Mouse (Mus musculus): Measurements from ENCODE around the gene Aaed1. TPM values are rescaled to one million over a fixed set of nuclear protein-coding genes. Genes with fewer than 3 reads are reported as not detected.
A peak's percentile ranks its signal among the peaks of the same experiment; 100 is the strongest.
"Not testable (repeated sequence)": the region's sequence is repeated elsewhere in the genome, so short reads cannot be mapped to it uniquely, and the experiment has no call there.

Aaed1 gene
- polyA plus RNA-seq, 1 experiment from 2014 or later: 16.9 TPM

- no peak for ATAC-seq (ENCODE audit: low FRiP score)
- Histone ChIP-seq H3K36me3 (replicated peaks) (no peaks in the 10 kb centered on the region), H3K9ac (no peak overlapping the region), H3K27me3 (no peaks in the 10 kb centered on the region), H3K27ac (no peak overlapping the region), H3K9me3 (no peaks in the 10 kb centered on the region), H3K4me1 (0 out of 2 replicates have a peak, but pooled peaks cover 5% of the 10 kb centered on the region), H3K4me3 (replicated peaks) (no peak overlapping the region), H3K4me2 (no peak overlapping the region)
- 93% methylated on average over 6 of the region's 6 CpGs for WGBS
Measured at GRCm38 (mm10) chr13:64264586-64264985, 47.9 kb downstream of the Aaed1 start.

GRCm38 (mm10) chr13:64259903-64260302 is 52.6 kb downstream of the Aaed1 start:
- no peak overlapping the region for H3K27ac ChIP-seq
- H3K36me3 ChIP-seq (replicated peaks): no peaks in the 10 kb centered on the region
- 89% methylated on average over 7 of the region's 7 CpGs for WGBS
- H3K9me3 ChIP-seq: no peaks in the 10 kb centered on the region
- peaks cover 8% of the 10 kb centered on the region; the same call in 1 of the 2 replicates for H3K4me1 ChIP-seq
- H3K9ac ChIP-seq: no peak overlapping the region
- ATAC-seq (ENCODE audit: low FRiP score): no peak
- no peaks in the 10 kb centered on the region for H3K27me3 ChIP-seq
- no peak overlapping the region for H3K4me3 ChIP-seq (replicated peaks)
- H3K4me2 ChIP-seq: no peak overlapping the region

GRCm38 (mm10) chr13:64258516-64258821 is 54.0 kb downstream of the Aaed1 start:
- H3K9ac ChIP-seq: no peak overlapping the region
- no peaks in the 10 kb centered on the region for H3K27me3 ChIP-seq
- no peak overlapping the region for H3K4me3 ChIP-seq (replicated peaks)
- no peaks in the 10 kb centered on the region for H3K36me3 ChIP-seq (replicated peaks)
- peaks cover 8% of the 10 kb centered on the region; the same call in 1 of the 2 replicates for H3K4me1 ChIP-seq
- no peak overlapping the region for H3K4me2 ChIP-seq
- no peaks in the 10 kb centered on the region for H3K9me3 ChIP-seq
- no peak for ATAC-seq (ENCODE audit: low FRiP score)
- WGBS: 50% methylated on average over 4 of the region's 4 CpGs
- H3K27ac ChIP-seq: no peak overlapping the region

- Histone ChIP-seq H3K36me3 (replicated peaks) (no peaks in the 10 kb centered on the region), H3K4me1 (peaks cover 8% of the 10 kb centered on the region; the same call in 1 of the 2 replicates), H3K27ac (no peak overlapping the region), H3K27me3 (no peaks in the 10 kb centered on the region), H3K4me3 (replicated peaks) (no peak overlapping the region), H3K4me2 (no peak overlapping the region), H3K9me3 (no peaks in the 10 kb centered on the region), H3K9ac (no peak overlapping the region)
- ATAC-seq (ENCODE audit: low FRiP score): no peak
- 7% methylated on average over 5 of the region's 5 CpGs for WGBS
Measured at GRCm38 (mm10) chr13:64257814-64258515, 54.5 kb downstream of the Aaed1 start.

GRCm38 (mm10) chr13:64257010-64257813 is 55.3 kb downstream of the Aaed1 start:
- Histone ChIP-seq H3K4me2 (no peak overlapping the region), H3K9ac (no peak overlapping the region), H3K36me3 (replicated peaks) (no peaks in the 10 kb centered on the region), H3K27me3 (no peaks in the 10 kb centered on the region), H3K4me1 (peaks cover 8% of the 10 kb centered on the region; the same call in 1 of the 2 replicates), H3K9me3 (no peaks in the 10 kb centered on the region), H3K27ac (no peak overlapping the region), H3K4me3 (replicated peaks) (no peak overlapping the region)
- ATAC-seq (ENCODE audit: low FRiP score): no peak
- 82% methylated on average over 12 of the region's 12 CpGs for WGBS

GRCm38 (mm10) chr13:64254185-64254584 is 58.3 kb downstream of the Aaed1 start:
- not testable (repeated sequence) for H3K27me3 ChIP-seq; H3K9me3 ChIP-seq; H3K4me3 ChIP-seq (replicated peaks); H3K4me1 ChIP-seq; H3K27ac ChIP-seq; ATAC-seq (ENCODE audit: low FRiP score); H3K4me2 ChIP-seq; H3K36me3 ChIP-seq (replicated peaks); H3K9ac ChIP-seq
- WGBS: 86% methylated on average over 11 of the region's 11 CpGs

- Histone ChIP-seq H3K4me2 (no peak overlapping the region), H3K27ac (no peak overlapping the region), H3K27me3 (no peaks in the 10 kb centered on the region), H3K4me1 (peaks cover 11% of the 10 kb centered on the region), H3K4me3 (replicated peaks) (no peak overlapping the region), H3K9ac (no peak overlapping the region), H3K9me3 (no peaks in the 10 kb centered on the region), H3K36me3 (replicated peaks) (no peaks in the 10 kb centered on the region)
- ATAC-seq (ENCODE audit: low FRiP score): no peak
Measured at GRCm38 (mm10) chr13:64253697-64254096, 58.8 kb downstream of the Aaed1 start.

- WGBS: 82% methylated on average over 5 of the region's 5 CpGs
- H3K27ac ChIP-seq: no peak overlapping the region
- no peaks in the 10 kb centered on the region for H3K9me3 ChIP-seq
- H3K4me2 ChIP-seq: no peak overlapping the region
- no peaks in the 10 kb centered on the region for H3K27me3 ChIP-seq
- H3K36me3 ChIP-seq (replicated peaks): no peaks in the 10 kb centered on the region
- no peak overlapping the region for H3K4me3 ChIP-seq (replicated peaks)
- no peak overlapping the region for H3K9ac ChIP-seq
- H3K4me1 ChIP-seq: peaks cover 11% of the 10 kb centered on the region
- no peak for ATAC-seq (ENCODE audit: low FRiP score)
Measured at GRCm38 (mm10) chr13:64252147-64252546, 60.4 kb downstream of the Aaed1 start.

GRCm38 (mm10) chr13:64250363-64250762 is 62.1 kb downstream of the Aaed1 start:
- Histone ChIP-seq H3K27me3 (no peaks in the 10 kb centered on the region), H3K4me3 (replicated peaks) (no peak overlapping the region), H3K27ac (no peak overlapping the region), H3K36me3 (replicated peaks) (no peaks in the 10 kb centered on the region), H3K4me2 (no peak overlapping the region), H3K4me1 (peaks cover 11% of the 10 kb centered on the region), H3K9ac (no peak overlapping the region), H3K9me3 (no peaks in the 10 kb centered on the region)
- 39% methylated on average over 1 of the region's 1 CpGs for WGBS
- ATAC-seq (ENCODE audit: low FRiP score): no peak

GRCm38 (mm10) chr13:64248775-64249524 is 63.6 kb downstream of the Aaed1 start:
- WGBS: 9% methylated on average over 22 of the region's 22 CpGs
- H3K36me3 ChIP-seq (replicated peaks): no peaks in the 10 kb centered on the region
- H3K4me2 ChIP-seq: peak overlapping the region; percentile 70
- peak overlapping the region; percentile 56 for H3K9ac ChIP-seq
- ATAC-seq (ENCODE audit: low FRiP score): peak; percentile 87
- H3K4me3 ChIP-seq (replicated peaks): peak overlapping the region; percentile 43
- H3K9me3 ChIP-seq: no peaks in the 10 kb centered on the region
- H3K4me1 ChIP-seq: peaks cover 11% of the 10 kb centered on the region
- no peak overlapping the region for H3K27ac ChIP-seq
- no peaks in the 10 kb centered on the region for H3K27me3 ChIP-seq

GRCm38 (mm10) chr13:64248161-64248774 is 64.2 kb downstream of the Aaed1 start:
- Histone ChIP-seq H3K36me3 (replicated peaks) (no peaks in the 10 kb centered on the region), H3K9ac (peak overlapping the region; percentile 56), H3K27ac (no peak overlapping the region), H3K9me3 (no peaks in the 10 kb centered on the region), H3K4me3 (replicated peaks) (peak overlapping the region; percentile 43), H3K27me3 (no peaks in the 10 kb centered on the region), H3K4me2 (peak overlapping the region; percentile 70), H3K4me1 (peaks cover 11% of the 10 kb centered on the region)
- 2% methylated on average over 24 of the region's 24 CpGs for WGBS
- ATAC-seq (ENCODE audit: low FRiP score): peak; percentile 77; the same call in 1 of the 2 replicates

- Histone ChIP-seq H3K4me1 (peaks cover 11% of the 10 kb centered on the region), H3K36me3 (replicated peaks) (no peaks in the 10 kb centered on the region), H3K27me3 (no peaks in the 10 kb centered on the region), H3K4me3 (replicated peaks) (no peak overlapping the region), H3K9ac (no peak overlapping the region), H3K9me3 (no peaks in the 10 kb centered on the region), H3K4me2 (no peak overlapping the region), H3K27ac (no peak overlapping the region)
- no peak for ATAC-seq (ENCODE audit: low FRiP score)
- 87% methylated on average over 12 of the region's 12 CpGs for WGBS
Measured at GRCm38 (mm10) chr13:64246106-64246505, 66.4 kb downstream of the Aaed1 start.

Measured in forebrain, embryonic 12.5 days (tissue).